Mouse (Mus musculus) fat pad, adult 2 months (tissue): ENCODE measurements around the gene Sds.

Experiments
- DNase-seq: peaks from one replicate; pipeline ENCODE4 v3.0.0-alpha.2; 2011; ENCODE audit warnings: low read depth, low spot score; ENCODE audit errors: extremely low read depth

The Sds gene

DNA sequence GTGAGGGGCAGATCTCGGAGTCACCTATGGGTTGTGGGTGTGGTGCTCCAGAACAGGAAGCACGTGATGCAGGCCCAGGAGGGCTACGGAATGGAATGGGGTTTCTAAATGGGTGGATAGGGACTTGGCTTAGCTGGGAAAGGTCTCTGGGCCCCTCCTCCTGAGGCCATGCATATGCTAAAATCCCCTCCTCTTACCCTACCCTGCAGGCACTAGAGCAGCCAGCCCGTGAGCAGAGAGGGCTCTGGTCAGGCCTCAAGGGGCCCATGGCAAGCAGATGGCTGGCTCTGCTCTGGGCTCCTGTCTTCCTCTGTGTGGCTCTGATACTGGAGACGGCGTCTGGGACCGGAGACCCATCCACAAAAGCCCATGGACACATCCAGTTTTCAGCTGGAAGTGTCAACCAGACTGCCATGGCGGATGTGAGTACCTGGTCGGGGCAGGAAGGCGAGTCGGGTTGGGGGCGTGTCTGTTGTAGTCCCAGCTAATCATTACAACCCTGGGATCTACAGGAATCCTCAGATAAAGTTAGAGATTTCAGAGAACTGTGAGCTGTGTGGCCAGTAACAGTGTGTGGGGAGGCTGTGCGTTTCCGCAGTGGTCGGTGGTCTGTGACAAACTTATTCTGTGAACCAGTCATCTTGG is 36.7 kb downstream of the Sds start:
- no peak for DNase-seq

DNA sequence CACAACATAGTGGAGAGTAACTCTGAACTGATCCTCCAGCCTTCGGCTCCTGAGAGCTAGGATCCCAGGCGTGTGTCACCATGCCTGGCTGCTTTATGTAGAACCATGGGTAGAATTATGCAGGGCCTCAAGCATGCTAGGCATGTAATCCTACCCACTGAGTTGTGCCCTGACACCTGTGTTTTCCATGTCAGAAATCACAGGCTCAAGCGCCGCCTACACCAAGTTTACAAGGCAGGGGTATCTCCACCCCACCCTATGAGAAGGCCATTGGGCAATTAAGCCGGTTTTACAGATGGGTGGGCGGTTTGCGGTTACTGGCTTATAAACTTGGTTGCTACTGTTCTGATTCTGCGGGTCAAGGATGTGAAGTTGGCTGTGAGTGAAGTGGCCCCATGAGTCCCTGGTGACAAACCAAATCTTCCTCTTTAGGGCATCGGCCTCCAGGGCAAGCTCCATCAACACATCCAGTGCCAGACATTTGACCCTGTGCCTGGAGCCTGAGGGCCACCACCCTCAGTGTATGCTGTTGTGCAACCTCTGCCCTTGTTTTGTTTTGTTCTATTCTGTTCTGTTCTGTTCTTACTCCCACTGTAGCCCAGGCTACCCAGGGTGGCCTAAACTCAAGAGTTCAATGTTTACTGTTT is 37.8 kb downstream of the Sds start:
- DNase-seq: peak; percentile 46

DNA sequence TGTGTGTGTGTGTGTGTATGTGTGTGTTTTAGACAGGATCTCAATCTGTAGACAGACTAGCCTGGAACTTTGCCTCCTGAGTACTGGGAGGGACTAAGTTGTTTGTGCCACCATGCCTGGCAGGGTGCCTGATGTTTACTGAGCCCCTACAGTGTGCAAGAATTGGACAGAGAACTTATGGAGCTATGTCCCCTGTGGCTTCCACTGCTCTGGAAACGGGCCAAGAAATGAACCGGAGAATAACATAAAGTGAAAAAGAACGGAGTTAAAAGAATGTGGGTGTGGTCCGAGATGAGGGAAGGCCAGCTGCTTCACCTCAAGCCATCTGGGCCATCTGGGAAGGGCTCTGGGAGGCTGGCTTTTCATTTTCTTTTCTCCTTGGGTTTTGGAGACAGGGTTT is 38.4 kb downstream of the Sds start:
- DNase-seq: no peak

DNA sequence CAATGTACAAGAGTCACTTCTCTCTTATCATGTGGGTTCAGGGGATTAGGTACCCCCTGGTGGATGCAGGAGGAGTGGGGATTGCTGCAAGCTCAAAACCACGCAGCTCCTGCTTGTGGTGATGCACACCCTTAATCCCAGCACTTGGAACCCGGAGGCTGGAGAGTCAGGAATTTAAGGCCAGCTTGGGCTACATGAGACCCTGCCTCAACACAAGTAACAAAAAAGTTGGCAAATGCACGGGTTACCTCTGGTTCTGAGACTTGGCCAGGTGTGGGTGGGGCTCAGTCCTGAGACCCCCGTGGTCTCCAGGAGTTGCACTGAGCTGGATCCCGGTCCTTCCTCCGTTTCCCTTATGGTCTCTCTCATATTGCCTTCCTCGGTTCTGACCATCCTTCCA is 39.1 kb downstream of the Sds start:
- no peak for DNase-seq

DNA sequence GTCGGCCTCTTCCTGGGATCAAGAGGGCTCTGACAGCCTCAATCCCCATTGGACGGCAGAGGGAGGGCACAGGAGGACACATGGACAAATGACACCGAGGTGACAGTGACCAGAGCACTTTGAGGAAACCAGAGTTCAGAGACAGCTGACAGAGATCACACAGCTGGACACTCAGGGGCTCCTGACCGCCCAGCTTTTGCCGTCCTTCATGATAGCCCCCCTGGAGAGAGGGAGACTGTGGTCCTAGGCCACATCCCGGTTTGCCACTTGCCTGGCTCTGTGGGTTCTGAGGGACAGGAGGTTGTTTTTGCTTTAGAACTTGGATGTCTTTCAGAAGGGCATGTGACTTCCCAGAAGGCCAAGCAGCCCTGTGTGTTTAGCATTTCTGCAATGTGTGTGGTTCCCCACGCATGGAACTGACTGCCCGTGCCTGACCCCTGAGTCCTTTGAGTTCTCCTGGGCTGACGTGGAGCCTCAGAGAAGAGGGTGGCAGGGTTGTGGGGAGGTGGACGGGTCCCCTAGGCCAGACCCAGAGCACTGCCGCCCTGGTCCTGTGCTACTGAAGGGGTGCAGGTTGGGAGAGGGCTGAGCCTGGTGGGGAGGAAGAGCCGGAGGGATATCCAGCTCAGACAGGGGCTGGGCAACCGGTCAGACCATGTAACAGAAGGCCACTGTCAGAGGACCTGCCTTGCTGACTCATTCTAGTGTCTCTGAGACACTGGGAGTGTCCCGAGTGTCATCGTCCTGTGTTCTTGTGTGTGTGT is 40.1 kb downstream of the Sds start:
- no peak for DNase-seq

DNA sequence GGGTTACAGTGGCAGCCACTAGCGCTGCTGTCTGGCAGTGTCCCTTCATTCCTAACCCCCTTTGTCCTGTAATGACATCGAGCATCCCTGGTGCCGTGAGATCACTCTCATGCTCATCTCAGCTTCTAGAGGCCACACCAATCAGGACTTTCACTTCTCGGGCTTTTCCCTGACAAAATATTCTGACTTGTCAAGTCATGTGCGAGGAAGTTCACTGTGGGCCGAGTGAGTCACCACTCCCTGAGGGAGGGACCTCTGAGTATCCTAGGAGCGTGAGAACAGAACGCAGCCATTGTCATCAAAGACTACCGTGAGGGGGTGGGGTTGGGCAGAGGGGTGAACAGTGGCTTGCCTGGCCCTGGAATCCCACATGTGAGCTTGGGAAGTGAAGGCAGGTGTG is 41.2 kb downstream of the Sds start:
- DNase-seq: peak; percentile 45

DNA sequence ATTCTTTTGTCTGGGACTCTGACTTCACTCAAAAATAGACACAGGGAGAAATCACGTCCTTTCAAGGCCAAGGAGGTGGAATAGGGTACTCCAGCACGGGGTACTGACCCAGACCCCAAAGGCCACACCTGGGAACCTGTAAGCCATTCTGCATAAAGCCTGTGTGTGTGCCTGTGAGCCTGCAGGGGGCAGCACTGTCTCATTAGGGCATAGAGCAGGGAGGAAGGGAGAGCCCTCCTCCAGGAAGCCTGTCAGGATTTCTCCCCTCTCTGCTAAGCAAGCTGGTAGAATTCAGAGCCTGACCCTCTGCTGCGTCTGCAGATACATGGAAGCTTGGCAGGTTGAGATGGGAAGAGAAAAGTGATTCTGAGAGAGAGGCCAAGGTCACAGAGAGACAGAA is 46.3 kb downstream of the Sds start:
- DNase-seq: no peak

DNA sequence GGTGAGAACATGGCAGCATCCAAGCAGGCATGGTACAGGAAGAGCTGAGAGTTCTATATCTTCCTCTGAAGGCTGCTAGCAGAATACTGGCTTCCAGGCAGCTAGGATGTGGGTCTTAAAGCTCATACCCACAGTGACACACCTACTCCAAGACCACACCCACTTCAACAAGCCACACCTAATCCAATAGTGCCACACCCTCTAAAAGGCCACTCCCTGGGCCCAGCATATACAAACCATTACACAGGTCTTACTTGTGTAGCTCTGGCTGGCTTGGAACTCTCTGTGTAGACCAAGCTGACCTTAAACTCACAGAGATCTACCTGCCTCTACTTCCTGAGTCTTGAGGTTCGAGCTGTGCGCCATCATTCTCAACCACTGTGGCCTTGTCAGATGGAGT is 48.4 kb downstream of the Sds start:
- no peak for DNase-seq

DNA sequence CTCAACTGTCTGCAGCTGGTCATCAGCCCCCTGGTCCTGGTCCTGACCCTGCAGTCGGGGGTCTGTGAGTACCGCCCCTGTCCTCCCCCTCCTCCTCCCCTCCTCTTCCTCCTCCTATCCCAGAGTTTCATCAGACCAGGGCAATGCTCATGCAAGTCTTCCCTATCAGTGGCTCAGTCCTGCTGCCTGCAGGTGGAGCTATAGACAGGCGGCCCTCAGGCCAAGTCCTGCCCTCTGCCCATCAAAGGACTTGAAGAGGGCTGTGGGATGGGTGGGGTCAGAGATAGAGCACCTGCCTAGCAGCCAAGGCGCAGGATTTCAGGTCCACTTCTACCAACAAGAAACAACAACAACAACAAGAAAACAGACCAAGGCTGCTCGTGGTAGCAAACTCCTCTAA is 49.4 kb downstream of the Sds start:
- DNase-seq: no peak

DNA sequence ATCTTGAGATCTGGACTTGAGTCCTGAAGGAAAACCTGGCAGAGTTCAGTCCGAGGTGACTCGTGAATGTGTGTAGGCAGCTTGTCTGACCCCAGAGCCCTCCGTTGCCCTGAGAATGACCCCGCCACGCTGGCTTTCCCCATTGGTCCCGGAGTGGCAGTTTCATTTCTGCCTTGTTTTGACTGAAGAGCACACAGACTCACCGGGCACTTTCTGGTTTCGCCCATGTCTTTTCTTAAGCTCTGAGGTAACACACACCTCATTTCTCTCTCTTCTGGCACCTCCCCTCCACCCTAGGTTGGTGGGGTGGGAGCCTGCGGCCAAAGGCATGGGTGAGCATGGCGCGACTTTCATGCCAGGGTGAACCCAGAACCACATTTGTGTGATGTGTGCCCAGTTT is 50.0 kb downstream of the Sds start:
- DNase-seq: no peak

DNA sequence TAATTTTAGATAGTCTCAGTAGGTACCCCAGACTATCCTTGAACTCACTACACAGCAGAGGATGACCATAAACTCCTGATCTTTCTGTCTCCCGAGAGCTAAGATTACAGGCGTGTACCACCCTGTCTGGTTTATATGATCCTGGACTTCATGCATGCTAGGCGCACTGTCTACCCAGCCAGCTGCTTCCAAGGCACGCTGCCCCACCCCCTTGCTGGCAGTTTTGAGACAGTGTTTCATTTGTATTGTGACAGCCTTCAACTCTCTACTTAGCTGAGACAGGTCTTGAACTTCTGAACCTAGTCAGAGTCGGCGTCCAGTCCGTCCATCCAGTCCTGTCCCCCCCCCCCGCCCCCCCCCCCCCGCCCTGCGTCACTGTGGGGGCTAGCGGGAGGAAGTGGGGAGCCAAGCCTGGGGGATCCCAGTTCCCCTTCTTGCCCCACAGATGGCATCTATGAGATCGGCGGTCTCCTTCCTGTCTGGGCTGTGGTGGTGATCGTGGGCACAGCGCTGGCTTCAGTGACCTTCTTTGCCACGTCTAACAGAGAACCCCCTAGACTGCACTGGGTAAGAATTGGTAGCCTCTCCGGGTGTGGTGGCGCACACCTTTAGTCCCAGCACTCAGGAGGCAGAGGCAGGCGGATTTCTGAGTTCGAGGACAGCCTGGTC is 51.1 kb downstream of the Sds start:
- DNase-seq: no peak

DNA sequence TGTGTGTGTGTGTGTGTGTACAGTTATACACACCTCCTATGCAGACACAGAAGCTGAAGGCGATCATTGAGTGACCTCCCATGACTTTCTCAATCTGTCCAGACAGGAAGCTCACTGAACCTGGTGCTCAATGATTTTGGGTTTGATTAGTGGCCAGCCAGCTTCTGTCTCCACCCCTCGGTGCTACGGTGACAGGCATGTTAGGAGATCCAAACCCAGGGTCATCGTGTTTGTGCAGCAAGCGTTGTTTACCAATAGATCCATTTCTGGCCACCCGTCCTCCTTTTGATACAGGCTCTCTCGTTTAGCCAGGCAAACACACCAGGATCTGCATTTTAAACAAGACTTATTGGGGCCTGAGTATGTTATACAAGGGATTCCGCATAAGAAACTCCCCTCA is 55.3 kb downstream of the Sds start:
- DNase-seq: no peak
